Comparison of ENCODE assay signal across 1 mouse cellular context in genomic region chr1:34472427-34473300, GRCm38 (mm10).
TF ChIP-seq lines count a peak whose summit lies in the region.

No protein-coding gene starts in this region.

TF ChIP-seq in myocyte, 11 proteins besides CTCF, POLR2A, EP300 and RAD21 (continued from another document):
- no peak for TF ChIP-seq REST (IDR thresholded peaks at IDR 0.05; ENCODE audit: insufficient read depth, insufficient read length)
